Mouse (Mus musculus): ENCODE measurements around the gene Nprl2. TPM values are rescaled to one million over a fixed set of nuclear protein-coding genes. Genes with fewer than 3 reads are reported as not detected.
A peak's percentile ranks its signal among the peaks of the same experiment; 100 is the strongest.

Gene Nprl2
- polyA plus RNA-seq (2015; fragmentation: Nextera tagmentation; extraction: Ambion mirVana) = 88.4 and 89.8 TPM in 2 replicates

- peak within 1 kb of the TSS; percentile 57 for H3K27ac ChIP-seq (ENCODE audit: low read length)
- peak within 1 kb of the TSS; percentile 69 for H3K9ac ChIP-seq (replicated peaks; ENCODE audit: low read depth, low read length)
- under 1% methylated on average over 46 of the region's 46 CpGs for WGBS
- peak within 1 kb of the TSS; percentile 94 for H3K4me2 ChIP-seq (ENCODE audit: low read length)
- peaks cover 26% of the 10 kb centered on the region for H3K36me3 ChIP-seq (ENCODE audit: control insufficient read depth, insufficient read depth)
- H3K4me3 ChIP-seq (replicated peaks; ENCODE audit: low read length) = peak within 1 kb of the TSS; percentile 71
- H3K27me3 ChIP-seq (replicated peaks; ENCODE audit: control insufficient read depth, insufficient read depth, low read length) = no peaks in the 10 kb centered on the region
- H3K4me1 ChIP-seq (replicated peaks; ENCODE audit: control insufficient read depth, insufficient read depth, low read length) = peaks cover 54% of the 10 kb centered on the region
- ATAC-seq = peak; percentile 91
- H3K9me3 ChIP-seq (ENCODE audit: control insufficient read depth, low read length) = no peaks in the 10 kb centered on the region
Observed at GRCm38 (mm10) chr9:107541474-107542351, at the start of gene Nprl2, which contains the start of gene Cyb561d2. Nprl2 (plus strand) TSS chr9:107542226. Cyb561d2 (minus strand) TSS chr9:107542193.

GRCm38 (mm10) chr9:107493511-107493910 is 48.5 kb upstream of the Nprl2 start:
- no peak overlapping the region for H3K4me2 ChIP-seq (ENCODE audit: low read length)
- no peaks in the 10 kb centered on the region for H3K9me3 ChIP-seq (ENCODE audit: control insufficient read depth, low read length)
- H3K27me3 ChIP-seq (replicated peaks; ENCODE audit: control insufficient read depth, insufficient read depth, low read length) = no peaks in the 10 kb centered on the region
- no peak overlapping the region for H3K9ac ChIP-seq (replicated peaks; ENCODE audit: low read depth, low read length)
- no peak overlapping the region for H3K4me3 ChIP-seq (replicated peaks; ENCODE audit: low read length)
- ATAC-seq = no peak
- no peaks in the 10 kb centered on the region for H3K36me3 ChIP-seq (ENCODE audit: control insufficient read depth, insufficient read depth)
- WGBS = 70% methylated on average over 1 of the region's 1 CpGs
- H3K4me1 ChIP-seq (replicated peaks; ENCODE audit: control insufficient read depth, insufficient read depth, low read length) = peaks cover 2% of the 10 kb centered on the region; the same call in 1 of the 2 replicates
- no peak overlapping the region for H3K27ac ChIP-seq (ENCODE audit: low read length)

GRCm38 (mm10) chr9:107494238-107494637 is 47.8 kb upstream of the Nprl2 start:
- Histone ChIP-seq H3K4me2 (ENCODE audit: low read length) (no peak overlapping the region), H3K9ac (replicated peaks; ENCODE audit: low read depth, low read length) (no peak overlapping the region), H3K36me3 (ENCODE audit: control insufficient read depth, insufficient read depth) (no peaks in the 10 kb centered on the region), H3K27me3 (replicated peaks; ENCODE audit: control insufficient read depth, insufficient read depth, low read length) (no peaks in the 10 kb centered on the region), H3K4me1 (replicated peaks; ENCODE audit: control insufficient read depth, insufficient read depth, low read length) (peaks cover 2% of the 10 kb centered on the region; the same call in 1 of the 2 replicates), H3K4me3 (replicated peaks; ENCODE audit: low read length) (no peak overlapping the region), H3K27ac (ENCODE audit: low read length) (no peak overlapping the region), H3K9me3 (ENCODE audit: control insufficient read depth, low read length) (no peaks in the 10 kb centered on the region)
- WGBS = 26% methylated on average over 12 of the region's 12 CpGs
- ATAC-seq = no peak

GRCm38 (mm10) chr9:107496359-107496758 is 45.7 kb upstream of the Nprl2 start:
- Histone ChIP-seq H3K4me3 (replicated peaks; ENCODE audit: low read length) (no peak overlapping the region), H3K36me3 (ENCODE audit: control insufficient read depth, insufficient read depth) (no peaks in the 10 kb centered on the region), H3K9ac (replicated peaks; ENCODE audit: low read depth, low read length) (no peak overlapping the region), H3K27ac (ENCODE audit: low read length) (no peak overlapping the region), H3K4me2 (ENCODE audit: low read length) (no peak overlapping the region), H3K27me3 (replicated peaks; ENCODE audit: control insufficient read depth, insufficient read depth, low read length) (no peaks in the 10 kb centered on the region), H3K4me1 (replicated peaks; ENCODE audit: control insufficient read depth, insufficient read depth, low read length) (peaks cover 2% of the 10 kb centered on the region; the same call in 1 of the 2 replicates), H3K9me3 (ENCODE audit: control insufficient read depth, low read length) (no peaks in the 10 kb centered on the region)
- WGBS = 91% methylated on average over 3 of the region's 3 CpGs
- no peak for ATAC-seq

GRCm38 (mm10) chr9:107500708-107501286 is 41.2 kb upstream of the Nprl2 start:
- no peaks in the 10 kb centered on the region for H3K9me3 ChIP-seq (ENCODE audit: control insufficient read depth, low read length)
- no peak overlapping the region for H3K9ac ChIP-seq (replicated peaks; ENCODE audit: low read depth, low read length)
- no peak overlapping the region for H3K27ac ChIP-seq (ENCODE audit: low read length)
- H3K4me1 ChIP-seq (replicated peaks; ENCODE audit: control insufficient read depth, insufficient read depth, low read length) = peaks cover 15% of the 10 kb centered on the region
- no peak overlapping the region for H3K4me2 ChIP-seq (ENCODE audit: low read length)
- ATAC-seq = no peak
- WGBS = 93% methylated on average over 3 of the region's 3 CpGs
- no peaks in the 10 kb centered on the region for H3K36me3 ChIP-seq (ENCODE audit: control insufficient read depth, insufficient read depth)
- H3K4me3 ChIP-seq (replicated peaks; ENCODE audit: low read length) = no peak overlapping the region
- H3K27me3 ChIP-seq (replicated peaks; ENCODE audit: control insufficient read depth, insufficient read depth, low read length) = no peaks in the 10 kb centered on the region

- Histone ChIP-seq H3K27me3 (replicated peaks; ENCODE audit: control insufficient read depth, insufficient read depth, low read length) (no peaks in the 10 kb centered on the region), H3K4me1 (replicated peaks; ENCODE audit: control insufficient read depth, insufficient read depth, low read length) (peaks cover 28% of the 10 kb centered on the region), H3K9me3 (ENCODE audit: control insufficient read depth, low read length) (no peaks in the 10 kb centered on the region), H3K36me3 (ENCODE audit: control insufficient read depth, insufficient read depth) (no peaks in the 10 kb centered on the region), H3K27ac (ENCODE audit: low read length) (no peak overlapping the region), H3K9ac (replicated peaks; ENCODE audit: low read depth, low read length) (no peak overlapping the region), H3K4me2 (ENCODE audit: low read length) (no peak overlapping the region), H3K4me3 (replicated peaks; ENCODE audit: low read length) (no peak overlapping the region)
- ATAC-seq = no peak
- WGBS = 72% methylated on average over 12 of the region's 12 CpGs
Observed at GRCm38 (mm10) chr9:107502131-107502846, 39.7 kb upstream of the Nprl2 start.

GRCm38 (mm10) chr9:107504662-107505537 is 37.1 kb upstream of the Nprl2 start:
- Histone ChIP-seq H3K36me3 (ENCODE audit: control insufficient read depth, insufficient read depth) (no peaks in the 10 kb centered on the region), H3K9ac (replicated peaks; ENCODE audit: low read depth, low read length) (no peak overlapping the region), H3K9me3 (ENCODE audit: control insufficient read depth, low read length) (no peaks in the 10 kb centered on the region), H3K4me2 (ENCODE audit: low read length) (no peak overlapping the region), H3K27me3 (replicated peaks; ENCODE audit: control insufficient read depth, insufficient read depth, low read length) (no peaks in the 10 kb centered on the region), H3K4me1 (replicated peaks; ENCODE audit: control insufficient read depth, insufficient read depth, low read length) (peaks cover 50% of the 10 kb centered on the region), H3K4me3 (replicated peaks; ENCODE audit: low read length) (no peak overlapping the region), H3K27ac (ENCODE audit: low read length) (0 out of 2 replicates have a peak overlapping the region, but pooled peaks have one; percentile 49)
- ATAC-seq = peak; percentile 59
- WGBS = 30% methylated on average over 19 of the region's 19 CpGs

- Histone ChIP-seq H3K9ac (replicated peaks; ENCODE audit: low read depth, low read length) (no peak overlapping the region), H3K9me3 (ENCODE audit: control insufficient read depth, low read length) (no peaks in the 10 kb centered on the region), H3K4me1 (replicated peaks; ENCODE audit: control insufficient read depth, insufficient read depth, low read length) (peaks cover 64% of the 10 kb centered on the region), H3K4me2 (ENCODE audit: low read length) (no peak overlapping the region), H3K4me3 (replicated peaks; ENCODE audit: low read length) (no peak overlapping the region), H3K36me3 (ENCODE audit: control insufficient read depth, insufficient read depth) (no peaks in the 10 kb centered on the region), H3K27me3 (replicated peaks; ENCODE audit: control insufficient read depth, insufficient read depth, low read length) (no peaks in the 10 kb centered on the region), H3K27ac (ENCODE audit: low read length) (peak overlapping the region; percentile 39)
- ATAC-seq = peak; percentile 68
- WGBS = 33% methylated on average over 10 of the region's 10 CpGs
Observed at GRCm38 (mm10) chr9:107508266-107508665, 33.8 kb upstream of the Nprl2 start.
